Mouse (Mus musculus) neural tube, postnatal 0 days (tissue): Measurements from ENCODE around the gene Klk1b24. TPM values are rescaled to one million over a fixed set of nuclear protein-coding genes. Genes with fewer than 3 reads are reported as not detected.

Experiments used
- polyA plus RNA-seq: library from polyadenylated mRNA; unstranded; fragments of >200 nt; fragmentation: Nextera tagmentation; extraction: Ambion mirVana; gene quantifications from 2 replicates; pipeline ENCODE4 v1.2.1, GENCODE M21; 2015

The Klk1b24 gene
- polyA plus RNA-seq = not detected in 2 replicates

GRCm38 (mm10) chr7:44187936-44188335, at the start of gene Klk1b24:
TSS of gene Klk1b24 (plus strand) at chr7:44188236.

GRCm38 (mm10) chr7:44197891-44198290, 9.9 kb downstream of the Klk1b24 start, which contains the start of gene Klk1b3:
TSS of gene Klk1b3 (plus strand) at chr7:44198191.

GRCm38 (mm10) chr7:44207135-44207534, 19.1 kb downstream of the Klk1b24 start, which contains the start of gene Klk1b4:
TSS of gene Klk1b4 (plus strand) at chr7:44207435.

GRCm38 (mm10) chr7:44215645-44216044, 27.6 kb downstream of the Klk1b24 start, which contains the start of gene Klk1b5:
TSS of gene Klk1b5 (plus strand) at chr7:44215945.

DNA sequence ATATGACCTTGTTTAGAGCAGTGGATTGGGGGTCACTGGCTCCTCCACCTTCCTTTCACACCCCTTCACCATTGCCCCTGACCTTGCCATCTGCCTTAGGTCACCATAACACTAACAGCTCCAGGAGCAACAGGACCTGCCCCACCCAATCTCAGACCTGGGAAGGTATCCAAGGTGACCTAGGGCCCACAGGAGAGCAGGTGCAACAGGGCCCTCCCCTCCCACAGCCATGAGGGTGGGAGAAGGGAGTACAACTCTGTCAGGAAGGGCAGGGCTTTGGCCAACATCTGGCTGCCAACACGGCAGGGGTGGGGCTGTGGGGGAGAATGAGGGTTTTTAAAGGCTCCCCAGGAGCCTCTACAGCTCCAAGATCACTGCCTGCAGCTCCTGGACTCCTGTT, 37.0 kb downstream of the Klk1b24 start, which contains the start of gene Klk1:
Gene Klk1, plus strand, starts transcription at position 285 of the 400 bp plus-strand sequence.

GRCm38 (mm10) chr7:44235909-44236308, 47.9 kb downstream of the Klk1b24 start, which contains the start of gene Gm36864:
TSS of gene Gm36864 (plus strand) at chr7:44236177.

Other genes with a start within 250 kb of the Klk1b24 start
- not detected in 2 replicates for gene Klk1b8, start 237.6 kb upstream of the Klk1b24 start, polyA plus RNA-seq
- gene Klk1b1, start 221.5 kb upstream of the Klk1b24 start, polyA plus RNA-seq = not detected in 2 replicates
- gene Klk1b9, start 212.2 kb upstream of the Klk1b24 start, polyA plus RNA-seq = not detected in 2 replicates
- not detected in 2 replicates for gene Klk1b11, start 192.4 kb upstream of the Klk1b24 start, polyA plus RNA-seq
- gene Klk1b26, start 176.1 kb upstream of the Klk1b24 start, polyA plus RNA-seq = not detected in 2 replicates
- not detected in 2 replicates for gene Klk1b27, start 135.9 kb upstream of the Klk1b24 start, polyA plus RNA-seq
- not detected in 2 replicates for gene Klk1b21, start 85.9 kb upstream of the Klk1b24 start, polyA plus RNA-seq
- not detected in 2 replicates for gene Klk1b22, start 75.6 kb upstream of the Klk1b24 start, polyA plus RNA-seq
- not detected in 2 replicates for gene Klk1b16, start 51.5 kb upstream of the Klk1b24 start, polyA plus RNA-seq
- gene Klk1b3, start 10.0 kb downstream of the Klk1b24 start, polyA plus RNA-seq = not detected in 2 replicates
- not detected in 2 replicates for gene Klk1b4, start 19.2 kb downstream of the Klk1b24 start, polyA plus RNA-seq
- gene Klk1b5, start 27.7 kb downstream of the Klk1b24 start, polyA plus RNA-seq = not detected in 2 replicates
- gene Klk1, start 37.1 kb downstream of the Klk1b24 start, polyA plus RNA-seq = not detected in 2 replicates
- gene Gm36864, start 47.9 kb downstream of the Klk1b24 start, polyA plus RNA-seq = 0.10 TPM in 1 of 2 replicates, not detected in the other
- 2.0 and 2.2 TPM in 2 replicates for gene 1700028J19Rik, start 58.5 kb downstream of the Klk1b24 start, polyA plus RNA-seq
- gene 2410002F23Rik, start 58.5 kb downstream of the Klk1b24 start, polyA plus RNA-seq = 180 and 195 TPM in 2 replicates
- gene Acp4, start 69.1 kb downstream of the Klk1b24 start, polyA plus RNA-seq = not detected in 2 replicates
- not detected in 2 replicates for gene Gm15517, start 73.2 kb downstream of the Klk1b24 start, polyA plus RNA-seq
- gene Clec11a, start 118.7 kb downstream of the Klk1b24 start, polyA plus RNA-seq = 5.7 and 7.1 TPM in 2 replicates
- gene Shank1, start 122.0 kb downstream of the Klk1b24 start, polyA plus RNA-seq = 52.8 and 59.3 TPM in 2 replicates
- 100 and 108 TPM in 2 replicates for gene Syt3, start 195.9 kb downstream of the Klk1b24 start, polyA plus RNA-seq
- gene 1700008O03Rik, start 197.6 kb downstream of the Klk1b24 start, polyA plus RNA-seq = 4.4 and 6.2 TPM in 2 replicates
- 27.6 and 27.7 TPM in 2 replicates for gene Lrrc4b, start 240.8 kb downstream of the Klk1b24 start, polyA plus RNA-seq